Mouse (Mus musculus) forebrain, embryonic 12.5 days (tissue): ENCODE results near the gene Prrt2. TPM values are rescaled to one million over a fixed set of nuclear protein-coding genes. Genes with fewer than 3 reads are reported as not detected.

Experiments
- ATAC-seq: fragments of 200-750 bp; cut with Nextera tagmentation; 2 replicates; pipeline ENCODE4 v1.8.0; 2017; ENCODE audit warnings: moderate TSS enrichment; ENCODE audit not compliant: low FRiP score
- H3K27ac ChIP-seq: fragments of 300-500 bp; sonication (generic); 2 replicates; pipeline ENCODE4 v1.5.1; 2016; ENCODE audit warnings: mild to moderate bottlenecking
- H3K27me3 ChIP-seq: fragments of 300-500 bp; sonication (generic); 2 replicates; pipeline ENCODE4 v1.6.1; 2016; ENCODE audit warnings: mild to moderate bottlenecking
- H3K36me3 ChIP-seq: fragments of 300-500 bp; sonication (generic); replicated peaks from 2 replicates; pipeline ENCODE4 v1.6.1; 2016; ENCODE audit warnings: mild to moderate bottlenecking
- H3K4me1 ChIP-seq: fragments of 300-500 bp; sonication (generic); 2 replicates; pipeline ENCODE4 v1.6.1; 2016
- H3K4me2 ChIP-seq: fragments of 300-500 bp; sonication (generic); 2 replicates; pipeline ENCODE4 v1.6.1; 2016; ENCODE audit warnings: mild to moderate bottlenecking, moderate library complexity
- H3K4me3 ChIP-seq: fragments of 300-500 bp; sonication (generic); replicated peaks from 2 replicates; pipeline ENCODE4 v1.5.1; 2016; ENCODE audit warnings: mild to moderate bottlenecking
- H3K9ac ChIP-seq: fragments of 300-500 bp; sonication (generic); 2 replicates; pipeline ENCODE4 v1.6.1; 2016; ENCODE audit warnings: mild to moderate bottlenecking
- H3K9me3 ChIP-seq: fragments of 300-500 bp; sonication (generic); 2 replicates; pipeline ENCODE4 v1.6.1; 2016
- WGBS: fragments of 180-500 bp; shearing (Covaris S2); methylation state at CpG from one replicate; pipeline ENCODE4 v1.1.7; 2016; 5-methylcytosine and 5-hydroxymethylcytosine counted together
- microRNA-seq: library from miRNA; unstranded; fragments of <30 nt; microRNA quantifications from one replicate; pipeline ENCODE4, GENCODE M21; 2017
- polyA plus RNA-seq: library from polyadenylated mRNA; unstranded; fragments of >200 nt; fragmentation: Nextera tagmentation; extraction: Ambion mirVana; gene quantifications from 2 replicates; pipeline ENCODE4 v1.2.1, GENCODE M21; 2016

Prrt2 gene
- polyA plus RNA-seq, 1 experiment from 2014 or later, result 5.0 TPM

- ATAC-seq, result no peak
- Histone ChIP-seq H3K4me3 (no peak overlapping the region), H3K4me2 (no peak overlapping the region), H3K4me1 (peaks cover 5% of the 10 kb centered on the region), H3K9ac (no peak overlapping the region), H3K27me3 (no peaks in the 10 kb centered on the region), H3K27ac (no peak overlapping the region), H3K36me3 (peaks cover 28% of the 10 kb centered on the region), H3K9me3 (no peaks in the 10 kb centered on the region)
- 90% methylated on average over 4 of the region's 4 CpGs for WGBS
These were observed 39.0 kb downstream of the Prrt2 start for GRCm38 (mm10) chr7:126982054-126982453.

- Histone ChIP-seq H3K4me1 (peaks cover 8% of the 10 kb centered on the region), H3K36me3 (peaks cover 28% of the 10 kb centered on the region), H3K9ac (no peak overlapping the region), H3K27me3 (no peaks in the 10 kb centered on the region), H3K4me2 (no peak overlapping the region), H3K4me3 (no peak overlapping the region), H3K9me3 (no peaks in the 10 kb centered on the region), H3K27ac (no peak overlapping the region)
- no peak for ATAC-seq
- 89% methylated on average over 2 of the region's 2 CpGs for WGBS
These were observed 39.4 kb downstream of the Prrt2 start for GRCm38 (mm10) chr7:126981601-126982000.

- H3K27me3 ChIP-seq, result no peaks in the 10 kb centered on the region
- H3K9me3 ChIP-seq, result no peaks in the 10 kb centered on the region
- no peak overlapping the region for H3K4me2 ChIP-seq
- H3K4me3 ChIP-seq, result no peak overlapping the region
- peaks cover 11% of the 10 kb centered on the region for H3K4me1 ChIP-seq
- WGBS, result 94% methylated on average over 6 of the region's 6 CpGs
- H3K27ac ChIP-seq, result no peak overlapping the region
- H3K36me3 ChIP-seq, result peaks cover 28% of the 10 kb centered on the region
- no peak for ATAC-seq
- no peak overlapping the region for H3K9ac ChIP-seq
These were observed 42.2 kb downstream of the Prrt2 start for GRCm38 (mm10) chr7:126978841-126979240.

DNA sequence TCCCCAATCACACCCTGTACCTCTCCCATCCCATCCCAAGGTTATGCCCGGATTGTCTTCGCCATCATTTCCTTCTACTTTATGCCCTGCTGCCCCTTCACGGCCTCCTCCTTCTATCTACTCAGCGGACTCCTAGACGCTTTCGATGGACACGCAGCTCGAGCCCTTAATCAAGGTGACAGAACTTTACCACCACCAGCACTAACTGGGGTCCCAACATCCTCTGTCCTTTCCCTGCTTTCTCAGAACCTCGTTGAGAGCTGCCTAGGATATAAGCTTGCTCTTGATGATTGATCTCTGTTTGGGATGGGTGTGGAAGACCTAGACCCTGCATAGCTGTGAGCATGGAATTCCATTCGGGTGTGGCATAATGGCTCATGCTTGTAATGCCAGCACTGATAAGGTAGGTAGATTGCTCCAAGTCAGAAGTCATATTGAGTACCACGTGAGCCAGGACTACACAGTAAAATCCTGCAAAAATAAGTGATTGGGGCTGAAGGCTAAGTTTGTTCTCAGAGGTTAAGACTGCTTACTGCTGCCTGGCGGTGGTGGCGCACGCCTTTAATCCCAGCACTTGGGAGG lies 44.0 kb downstream of the Prrt2 start:
- ATAC-seq, result no peak

DNA sequence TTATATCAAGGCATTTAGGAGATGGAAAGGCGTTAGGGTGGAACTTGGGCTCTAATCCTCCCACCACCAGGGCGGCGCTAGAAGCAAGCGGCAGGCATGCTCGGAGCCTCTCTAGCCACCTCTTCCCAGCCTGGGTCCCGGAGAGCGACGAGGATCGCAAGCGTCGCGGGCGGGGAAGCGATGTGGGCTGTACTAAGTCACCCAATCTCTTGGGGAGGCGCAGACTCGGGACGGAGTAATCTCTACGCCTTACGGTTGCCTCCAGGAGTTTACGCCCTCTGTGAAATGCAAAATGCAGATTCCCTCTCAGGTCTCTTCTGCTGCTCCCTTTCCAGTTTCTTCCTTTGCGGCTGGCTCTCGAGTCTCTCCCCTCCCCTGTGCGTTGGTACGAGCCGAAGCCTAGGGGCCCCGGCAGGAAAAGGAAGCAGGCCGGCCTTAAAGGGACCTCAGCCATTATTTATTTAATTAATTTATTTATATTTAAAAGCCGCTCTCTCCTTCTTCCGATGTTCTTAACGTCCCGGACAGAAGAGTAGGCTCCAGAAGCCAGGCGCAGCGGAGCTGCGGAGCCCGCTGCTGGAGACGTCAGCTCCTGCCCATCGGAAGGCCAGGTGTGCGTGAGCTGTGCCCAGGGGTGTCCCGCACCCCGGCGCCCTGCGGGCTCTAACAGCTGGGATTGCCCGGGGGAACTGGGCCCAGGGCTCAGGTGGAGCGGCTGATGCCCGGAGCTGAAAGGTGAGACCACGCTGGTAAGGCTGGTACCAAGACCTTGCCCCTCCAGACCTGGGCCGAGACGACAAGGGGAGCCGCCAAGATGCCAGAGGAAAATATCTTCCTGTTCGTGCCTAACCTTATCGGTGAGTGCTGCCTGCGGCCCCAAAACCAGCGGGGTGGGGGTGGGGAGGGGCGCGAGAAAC lies 44.8 kb downstream of the Prrt2 start, which contains the start of gene Cdiptos:
TSS of gene Cdiptos (minus strand) at position 149 of the 917 bp plus-strand sequence.
- Histone ChIP-seq H3K36me3 (peaks cover 28% of the 10 kb centered on the region), H3K27me3 (no peaks in the 10 kb centered on the region), H3K4me2 (peak within 1 kb of the TSS; percentile 80), H3K27ac (peak within 1 kb of the TSS; percentile 95), H3K4me1 (peaks cover 11% of the 10 kb centered on the region), H3K4me3 (peak within 1 kb of the TSS; percentile 100), H3K9me3 (no peaks in the 10 kb centered on the region), H3K9ac (peak within 1 kb of the TSS; percentile 98)
- peak; percentile 95 for ATAC-seq
- WGBS, result under 1% methylated on average over 55 of the region's 55 CpGs

More for the DNA sequence above, 44.0 kb downstream of the Prrt2 start:
- H3K27me3 ChIP-seq, result no peaks in the 10 kb centered on the region
- peak overlapping the region; percentile 100 for H3K4me3 ChIP-seq
- H3K4me1 ChIP-seq, result peaks cover 11% of the 10 kb centered on the region
- 31% methylated on average over 14 of the region's 14 CpGs for WGBS
- peaks cover 28% of the 10 kb centered on the region for H3K36me3 ChIP-seq
- H3K9me3 ChIP-seq, result no peaks in the 10 kb centered on the region
- H3K9ac ChIP-seq, result peak overlapping the region; percentile 98
- peak overlapping the region; percentile 95 for H3K27ac ChIP-seq
- H3K4me2 ChIP-seq, result peak overlapping the region; percentile 80

- Histone ChIP-seq H3K4me3 (peak within 1 kb of the TSS; percentile 100), H3K36me3 (peaks cover 28% of the 10 kb centered on the region), H3K27me3 (no peaks in the 10 kb centered on the region), H3K9ac (peak within 1 kb of the TSS; percentile 98), H3K4me2 (peak within 1 kb of the TSS; percentile 80), H3K27ac (peak within 1 kb of the TSS; percentile 95), H3K9me3 (no peaks in the 10 kb centered on the region), H3K4me1 (peaks cover 11% of the 10 kb centered on the region)
- ATAC-seq, result no peak
- WGBS, result 0% methylated on average over 1 of the region's 1 CpGs
These were observed 45.3 kb downstream of the Prrt2 start, which contains the start of gene Cdipt for GRCm38 (mm10) chr7:126975893-126975949. TSS of gene Cdipt (plus strand) at chr7:126975914.

DNA sequence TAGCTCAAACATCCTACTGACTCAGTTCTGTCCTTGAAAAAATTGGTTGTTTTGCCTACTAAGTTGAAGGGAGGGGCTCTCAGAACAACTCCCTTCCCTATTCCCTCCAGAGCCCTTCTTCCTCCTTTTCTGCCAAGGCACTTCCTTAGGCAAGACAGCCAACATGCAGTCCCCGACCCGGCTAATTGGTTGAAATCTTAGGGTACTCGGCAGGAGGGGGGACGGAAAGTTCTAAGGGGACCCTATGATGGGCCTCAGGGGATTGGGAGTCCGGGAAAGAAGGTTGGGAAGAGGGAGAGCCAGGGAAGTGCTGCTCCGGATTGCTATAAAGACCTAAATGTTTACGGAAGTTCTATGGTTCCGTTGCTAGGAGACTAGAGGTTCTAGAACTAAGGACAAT lies 45.5 kb downstream of the Prrt2 start:
- no peak overlapping the region for H3K27ac ChIP-seq
- H3K36me3 ChIP-seq, result peaks cover 27% of the 10 kb centered on the region
- 13% methylated on average over 8 of the region's 8 CpGs for WGBS
- H3K9ac ChIP-seq, result no peak overlapping the region
- H3K4me2 ChIP-seq, result peak overlapping the region; percentile 80
- ATAC-seq, result peak; percentile 51
- H3K9me3 ChIP-seq, result no peaks in the 10 kb centered on the region
- peaks cover 11% of the 10 kb centered on the region for H3K4me1 ChIP-seq
- H3K27me3 ChIP-seq, result no peaks in the 10 kb centered on the region
- H3K4me3 ChIP-seq, result peak overlapping the region; percentile 100

Small RNA genes within 50 kb of the gene (microRNA-seq; reads per million reads assigned to microRNA genes)
- not detected for gene Gm44343

Other genes with a start within 250 kb of the Prrt2 start
- gene Ypel3, start 244.3 kb downstream of the Prrt2 start, polyA plus RNA-seq, result 91.8 and 92.7 TPM in 2 replicates
- 0.33 and 0.56 TPM in 2 replicates for gene Tbx6, start 239.7 kb downstream of the Prrt2 start, polyA plus RNA-seq
- 310 and 320 TPM in 2 replicates for gene Ppp4c, start 228.7 kb downstream of the Prrt2 start, polyA plus RNA-seq
- 16.2 and 17.6 TPM in 2 replicates for gene Fam57b, start 223.5 kb downstream of the Prrt2 start, polyA plus RNA-seq
- gene 4930451I11Rik, start 189.6 kb downstream of the Prrt2 start, polyA plus RNA-seq, result not detected in 2 replicates
- 5.5 and 6.6 TPM in 2 replicates for gene Doc2a, start 173.8 kb downstream of the Prrt2 start, polyA plus RNA-seq
- 53.3 TPM in 2 replicates for gene Hirip3, start 159.2 kb downstream of the Prrt2 start, polyA plus RNA-seq
- gene Ino80e, start 158.8 kb downstream of the Prrt2 start, polyA plus RNA-seq, result 96.5 and 108 TPM in 2 replicates
- 60.9 and 65.4 TPM in 2 replicates for gene Taok2, start 136.5 kb downstream of the Prrt2 start, polyA plus RNA-seq
- 23.0 and 25.3 TPM in 2 replicates for gene Tmem219, start 98.3 kb downstream of the Prrt2 start, polyA plus RNA-seq
- 45.3 and 46.4 TPM in 2 replicates for gene Kctd13, start 92.3 kb downstream of the Prrt2 start, polyA plus RNA-seq
- gene Asphd1, start 71.6 kb downstream of the Prrt2 start, polyA plus RNA-seq, result 1.5 TPM in 2 replicates
- gene Sez6l2, start 70.6 kb downstream of the Prrt2 start, polyA plus RNA-seq, result 8.6 and 10.5 TPM in 2 replicates
- 78.9 and 79.6 TPM in 2 replicates for gene Cdipt, start 45.3 kb downstream of the Prrt2 start, polyA plus RNA-seq
- gene Cdiptos, start 45.1 kb downstream of the Prrt2 start, polyA plus RNA-seq, result 0.86 and 2.0 TPM in 2 replicates
- gene Mvp, start 6.6 kb downstream of the Prrt2 start, polyA plus RNA-seq, result 4.2 and 4.6 TPM in 2 replicates
- gene Pagr1b, start 4.7 kb downstream of the Prrt2 start, polyA plus RNA-seq, result 0.38 and 0.56 TPM in 2 replicates
- 51.4 and 66.8 TPM in 2 replicates for gene Pagr1a, start 3.9 kb downstream of the Prrt2 start, polyA plus RNA-seq
- 53.3 and 75.4 TPM in 2 replicates for gene Gm42742, start 114 bp downstream of the Prrt2 start, polyA plus RNA-seq
- 95.2 and 113 TPM in 2 replicates for gene Maz, start 5.8 kb upstream of the Prrt2 start, polyA plus RNA-seq
- gene Kif22, start 21.3 kb upstream of the Prrt2 start, polyA plus RNA-seq, result 163 and 170 TPM in 2 replicates
- gene Zg16, start 66.1 kb upstream of the Prrt2 start, polyA plus RNA-seq, result not detected in 2 replicates
- 0.88 and 0.91 TPM in 2 replicates for gene AI467606, start 70.1 kb upstream of the Prrt2 start, polyA plus RNA-seq
- gene Qprt, start 101.0 kb upstream of the Prrt2 start, polyA plus RNA-seq, result 2.0 and 2.4 TPM in 2 replicates
- gene Spn, start 116.6 kb upstream of the Prrt2 start, polyA plus RNA-seq, result 0.23 TPM in 1 of 2 replicates, not detected in the other
- gene Cd2bp2, start 174.8 kb upstream of the Prrt2 start, polyA plus RNA-seq, result 104 and 108 TPM in 2 replicates
- gene Tbc1d10b, start 187.3 kb upstream of the Prrt2 start, polyA plus RNA-seq, result 30.8 and 34.3 TPM in 2 replicates
- gene Mylpf, start 187.7 kb upstream of the Prrt2 start, polyA plus RNA-seq, result 9.2 and 10.1 TPM in 2 replicates
- 77.6 and 80.2 TPM in 2 replicates for gene Zfp553, start 211.8 kb upstream of the Prrt2 start, polyA plus RNA-seq
- gene Sept1, start 211.9 kb upstream of the Prrt2 start, polyA plus RNA-seq, result 42.6 and 43.4 TPM in 2 replicates
- 53.3 and 60.3 TPM in 2 replicates for gene Zfp771, start 223.1 kb upstream of the Prrt2 start, polyA plus RNA-seq
- 208 and 224 TPM in 2 replicates for gene Dctpp1, start 239.5 kb upstream of the Prrt2 start, polyA plus RNA-seq